Mouse (Mus musculus) heart, adult 8-10 months (tissue): ENCODE results near the gene Snrpb. TPM values are rescaled to one million over a fixed set of nuclear protein-coding genes. Genes with fewer than 3 reads are reported as not detected.
A peak's percentile ranks its signal among the peaks of the same experiment; 100 is the strongest.

Experiments used
- DNase-seq: peaks from one replicate; pipeline ENCODE4 v3.0.0; 2022; ENCODE audit warnings: low spot score
- total RNA-seq, 4 experiments: library from RNA; stranded (reverse); gene quantifications; 2 replicates each; pipeline ENCODE4 v1.2.4; 2022

The Snrpb gene
- total RNA-seq, result 100 to 1,000 TPM; 111 to 128 (median 122) TPM

DNA sequence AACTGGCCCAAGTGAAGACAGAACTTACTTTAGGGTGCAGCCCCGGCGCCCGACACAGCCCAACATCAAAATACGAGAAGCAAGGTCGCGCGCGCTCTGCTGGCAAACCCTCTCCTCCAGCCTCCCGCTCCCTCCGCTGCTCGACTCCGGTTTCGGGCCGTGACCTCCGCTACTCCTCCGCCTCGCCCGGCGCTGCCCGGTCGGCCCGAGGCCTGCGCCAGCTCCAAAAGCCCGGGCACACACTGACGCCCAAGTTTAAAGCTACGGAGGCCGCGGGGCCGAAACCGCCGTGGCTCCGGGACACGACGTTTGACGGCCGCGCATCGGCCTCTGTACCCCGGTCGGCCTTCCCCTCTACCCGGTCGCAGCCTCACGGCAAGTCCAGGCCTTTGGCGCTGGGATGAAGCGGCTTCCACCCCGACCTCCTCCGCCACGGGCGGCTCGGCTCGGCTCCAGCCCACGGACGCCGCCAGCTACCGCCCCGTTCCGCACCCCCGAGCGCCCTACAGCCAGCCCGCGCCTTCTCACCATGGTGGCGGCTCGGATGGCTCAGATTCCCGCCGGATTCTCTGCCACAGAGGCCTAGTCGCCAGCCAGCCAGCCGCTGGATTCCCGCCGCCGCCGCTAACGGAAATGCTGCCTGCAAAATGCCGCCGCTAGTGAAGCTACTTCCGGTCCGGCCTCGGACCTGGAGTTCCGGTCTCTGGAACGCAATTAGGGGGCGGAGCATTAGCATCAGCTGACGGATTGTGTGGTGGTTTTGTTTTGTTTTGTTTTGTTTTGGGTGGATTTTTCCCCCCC, at the start of gene Snrpb:
TSS of gene Snrpb (minus strand) at position 698 of the 801 bp plus-strand sequence.
- DNase-seq, result peak; percentile 92

DNA sequence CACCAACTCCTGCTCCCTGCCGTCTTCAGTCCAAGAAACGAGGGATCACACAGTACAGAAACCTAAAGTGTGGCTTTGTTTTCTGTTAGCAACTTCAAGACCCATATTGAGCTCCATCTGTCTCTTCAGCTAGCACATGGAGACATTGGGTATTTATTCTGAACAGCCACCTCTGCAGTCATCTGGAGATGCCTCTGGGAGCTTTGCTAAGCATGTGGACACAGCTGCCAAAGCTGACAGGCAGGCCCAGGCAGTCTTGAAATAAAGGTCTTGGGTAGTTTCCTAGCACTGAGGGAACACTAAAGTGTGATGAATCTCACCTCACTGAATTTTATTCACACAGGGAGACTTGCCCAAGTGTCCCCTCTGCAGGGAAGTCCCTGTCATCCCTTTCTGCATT, 32.4 kb upstream of the Snrpb start:
- DNase-seq, result no peak

DNA sequence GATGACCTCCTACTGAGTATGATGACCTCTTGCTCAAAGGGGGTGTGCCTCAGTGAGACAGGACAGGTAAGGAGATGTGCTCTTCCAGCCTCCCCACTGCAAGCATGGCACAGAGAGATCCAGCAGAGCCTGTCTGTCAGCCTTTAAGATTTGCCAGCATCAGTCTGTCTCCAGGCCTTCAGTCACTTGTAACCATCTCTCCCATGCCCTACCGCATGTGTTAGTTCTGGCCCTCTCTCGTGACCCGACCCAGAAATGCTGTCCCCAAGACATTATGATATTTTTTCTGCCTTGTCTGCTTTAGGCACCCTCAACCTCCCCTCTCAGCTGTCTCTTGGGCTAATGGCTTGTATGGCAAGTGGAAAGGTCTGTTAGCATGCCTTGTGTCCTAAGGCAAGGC, 30.4 kb upstream of the Snrpb start:
- DNase-seq, result no peak

DNA sequence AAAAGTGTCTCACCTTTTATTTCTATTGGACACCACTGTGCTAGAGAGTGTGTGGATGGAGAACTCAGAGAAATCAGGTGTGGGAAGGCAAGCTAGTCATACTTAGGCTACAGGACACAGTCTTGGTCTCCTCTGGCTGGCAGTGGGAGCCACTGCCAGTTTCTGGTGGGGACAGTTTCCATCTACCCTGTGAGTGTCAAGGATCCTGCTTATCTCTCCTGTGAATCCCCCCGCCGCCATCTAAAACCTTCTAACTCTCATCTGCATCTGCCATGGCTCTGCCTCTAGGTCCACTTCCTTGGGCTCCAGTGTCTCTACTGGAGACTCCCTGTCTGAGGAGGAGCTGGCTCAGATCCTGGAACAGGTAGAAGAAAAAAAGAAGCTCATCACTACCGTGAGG, 28.8 kb upstream of the Snrpb start:
- DNase-seq, result no peak

DNA sequence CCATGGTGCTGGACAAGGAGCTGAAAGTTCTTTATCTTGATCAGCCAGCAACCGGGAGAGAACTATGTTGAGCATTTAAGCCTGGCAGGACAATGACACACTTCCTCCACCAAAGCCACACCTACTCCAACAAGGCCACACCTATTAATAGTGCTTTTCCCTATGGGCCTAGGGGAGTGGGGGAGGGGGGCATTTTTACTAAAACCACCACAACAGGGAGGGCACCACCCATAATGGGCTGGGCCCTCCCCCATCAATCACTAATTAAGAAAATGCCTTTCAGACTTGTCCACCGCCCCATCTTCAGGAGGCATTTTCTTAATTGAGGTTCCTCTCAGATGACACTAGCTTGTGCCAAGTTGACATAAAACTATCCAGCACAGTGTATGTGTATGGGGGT, 28.2 kb upstream of the Snrpb start:
- no peak for DNase-seq

DNA sequence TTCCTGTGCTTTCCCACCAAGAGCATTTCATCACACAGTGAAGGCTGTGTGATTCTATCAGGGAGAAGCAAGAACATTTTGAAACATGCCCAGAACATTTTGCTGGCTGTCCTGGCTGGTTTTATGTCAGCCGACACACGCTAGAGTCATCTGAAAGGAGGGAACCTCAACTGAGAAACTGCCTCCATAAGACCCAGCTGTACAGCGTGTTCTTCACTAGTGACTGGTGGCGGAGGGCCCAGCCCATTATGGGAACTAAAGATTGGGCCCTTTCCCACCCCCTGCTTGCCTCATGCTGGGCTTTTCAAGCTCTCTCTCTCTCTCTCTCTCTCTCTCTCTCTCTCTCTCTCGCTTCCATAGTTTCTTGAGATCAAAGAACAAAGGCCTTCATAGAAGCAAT, 21.8 kb upstream of the Snrpb start:
- DNase-seq, result no peak

DNA sequence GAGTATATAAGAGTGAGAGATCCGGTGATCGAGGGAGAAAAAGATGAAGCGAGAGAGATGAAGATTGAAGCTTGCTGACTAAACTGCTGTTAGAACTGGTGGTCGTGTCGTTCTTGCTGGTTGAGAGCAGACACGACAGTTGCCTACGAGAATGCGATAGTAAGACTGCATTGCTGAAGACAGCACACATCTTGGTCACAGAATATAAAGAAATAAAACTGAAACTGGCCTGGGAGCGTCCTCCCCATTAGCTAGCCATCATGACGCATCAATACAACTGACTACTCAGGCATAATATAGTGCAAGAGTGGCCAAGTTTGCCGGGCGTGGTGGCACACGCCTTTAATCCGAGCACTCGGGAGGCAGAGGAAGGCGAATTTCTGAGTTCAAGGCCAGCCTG, 15.7 kb upstream of the Snrpb start, which contains the start of gene Tmc2:
TSS of gene Tmc2 (plus strand) at position 301 of the 400 bp plus-strand sequence.
- no peak for DNase-seq

DNA sequence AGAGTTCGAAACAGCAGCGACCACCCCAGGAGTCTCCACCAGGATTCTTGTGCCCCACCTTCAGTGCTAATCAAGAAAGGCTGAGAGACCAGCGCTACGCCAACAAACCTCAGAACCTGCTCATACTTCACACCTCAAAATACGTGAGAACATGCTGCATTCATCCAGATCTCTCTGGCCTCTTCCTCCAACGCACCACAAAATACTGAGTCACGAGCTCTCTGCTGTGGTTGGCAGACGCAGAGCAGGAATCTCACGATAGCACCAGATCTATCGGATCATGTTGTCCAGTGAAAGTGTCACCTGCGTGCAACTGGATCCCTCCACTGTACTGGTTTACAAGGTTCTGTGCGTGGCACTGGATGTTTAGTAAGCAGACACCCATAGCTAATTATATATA, 9.2 kb upstream of the Snrpb start:
- DNase-seq, result no peak

DNA sequence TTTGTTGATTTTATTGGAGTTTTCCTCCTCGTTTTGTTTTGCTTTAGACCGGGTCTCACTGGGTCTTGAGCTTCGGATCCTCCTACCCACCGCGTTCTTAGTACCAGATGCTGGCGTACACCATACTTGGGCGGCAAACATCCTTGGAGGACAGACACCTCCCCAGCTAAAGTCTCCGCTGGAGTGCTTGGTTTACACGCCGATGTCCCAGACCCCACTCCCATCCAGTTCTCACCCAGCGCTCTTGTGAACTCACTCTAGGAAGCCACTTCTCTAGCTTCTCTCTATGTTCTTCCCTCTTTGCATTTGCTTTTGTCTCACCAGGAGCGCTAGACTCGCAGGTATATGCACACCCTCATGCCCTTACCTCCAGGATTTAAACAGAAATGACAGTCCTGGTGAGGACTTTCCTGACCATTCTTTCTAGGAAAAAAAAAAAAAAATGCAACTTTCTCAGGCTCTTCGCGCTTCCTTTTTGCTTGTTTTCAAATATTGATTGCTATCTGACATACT, 360 bp upstream of the Snrpb start:
- DNase-seq, result no peak

DNA sequence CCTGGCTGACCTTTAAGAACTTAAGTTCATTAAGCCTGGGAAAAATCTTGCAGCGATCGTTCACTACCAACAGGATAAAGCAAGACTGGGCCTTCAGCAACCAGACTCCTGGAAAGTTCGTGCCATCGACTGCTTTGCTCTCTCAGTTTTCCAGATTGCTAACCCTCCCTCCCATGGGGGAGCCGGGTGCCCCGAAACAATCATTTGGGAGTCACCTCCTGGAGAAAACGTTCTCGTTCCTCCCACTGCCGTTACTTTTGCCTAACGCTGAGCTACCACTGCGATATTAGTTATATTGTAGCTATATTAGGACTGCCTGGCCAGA, 860 bp downstream of the Snrpb start:
- DNase-seq, result no peak

DNA sequence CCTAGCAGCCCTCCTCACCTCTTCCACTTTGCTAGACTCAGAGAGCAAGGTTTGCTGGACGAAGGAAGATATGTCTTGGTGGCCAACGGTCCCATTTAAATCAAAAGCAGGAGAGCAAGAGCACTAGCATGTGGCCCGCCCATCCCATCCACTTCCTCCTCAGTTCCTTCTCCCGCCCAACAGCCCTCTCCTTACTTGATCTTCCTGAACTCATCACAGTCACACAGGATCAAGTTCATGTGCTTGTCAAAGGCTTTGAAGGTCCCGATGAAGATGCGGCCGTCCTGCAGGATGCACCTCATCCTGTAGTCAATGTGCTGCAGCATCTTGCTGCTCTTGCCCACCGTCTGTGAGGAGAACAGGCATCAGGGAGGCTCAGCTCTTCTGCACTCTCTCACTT, 2.4 kb downstream of the Snrpb start:
- no peak for DNase-seq

DNA sequence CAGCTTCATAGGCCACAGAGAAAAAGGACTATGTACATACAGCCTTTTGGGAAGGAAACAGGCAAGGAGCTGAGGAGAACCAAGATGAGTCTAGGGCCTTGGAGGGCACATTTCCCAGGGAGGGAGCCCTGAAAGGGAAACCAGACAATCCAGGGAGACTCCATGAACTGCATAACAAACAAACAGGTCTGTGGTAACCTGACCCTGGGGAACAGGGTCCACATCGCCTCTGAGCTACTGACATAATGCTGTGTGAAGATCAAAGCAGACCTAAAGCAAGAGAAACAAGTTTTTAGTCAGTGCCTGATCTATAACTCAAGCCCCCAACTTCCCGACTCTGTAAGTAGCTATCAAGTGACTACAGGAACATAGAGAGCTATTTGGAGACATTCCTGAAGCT, 7.5 kb downstream of the Snrpb start:
- no peak for DNase-seq

DNA sequence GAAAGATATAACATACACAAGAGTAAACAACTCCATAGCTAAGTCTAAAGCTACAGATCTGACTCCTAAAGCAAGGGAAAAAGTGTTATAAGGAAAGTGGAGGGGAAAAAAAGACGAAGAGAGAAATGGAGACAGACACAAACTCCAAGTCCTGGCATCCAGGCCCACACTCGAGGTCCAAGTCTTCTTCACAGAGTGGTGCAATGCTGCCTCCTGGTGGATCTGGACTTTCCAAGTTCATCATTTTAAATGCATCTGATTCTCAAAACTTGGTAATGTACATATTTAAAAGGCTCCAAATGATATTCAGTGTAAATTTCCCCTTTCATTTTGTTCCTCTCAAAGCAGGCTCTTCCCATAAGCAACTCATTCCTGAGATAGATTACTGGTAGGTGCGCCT, 11.3 kb downstream of the Snrpb start:
- peak; percentile 31 for DNase-seq

DNA sequence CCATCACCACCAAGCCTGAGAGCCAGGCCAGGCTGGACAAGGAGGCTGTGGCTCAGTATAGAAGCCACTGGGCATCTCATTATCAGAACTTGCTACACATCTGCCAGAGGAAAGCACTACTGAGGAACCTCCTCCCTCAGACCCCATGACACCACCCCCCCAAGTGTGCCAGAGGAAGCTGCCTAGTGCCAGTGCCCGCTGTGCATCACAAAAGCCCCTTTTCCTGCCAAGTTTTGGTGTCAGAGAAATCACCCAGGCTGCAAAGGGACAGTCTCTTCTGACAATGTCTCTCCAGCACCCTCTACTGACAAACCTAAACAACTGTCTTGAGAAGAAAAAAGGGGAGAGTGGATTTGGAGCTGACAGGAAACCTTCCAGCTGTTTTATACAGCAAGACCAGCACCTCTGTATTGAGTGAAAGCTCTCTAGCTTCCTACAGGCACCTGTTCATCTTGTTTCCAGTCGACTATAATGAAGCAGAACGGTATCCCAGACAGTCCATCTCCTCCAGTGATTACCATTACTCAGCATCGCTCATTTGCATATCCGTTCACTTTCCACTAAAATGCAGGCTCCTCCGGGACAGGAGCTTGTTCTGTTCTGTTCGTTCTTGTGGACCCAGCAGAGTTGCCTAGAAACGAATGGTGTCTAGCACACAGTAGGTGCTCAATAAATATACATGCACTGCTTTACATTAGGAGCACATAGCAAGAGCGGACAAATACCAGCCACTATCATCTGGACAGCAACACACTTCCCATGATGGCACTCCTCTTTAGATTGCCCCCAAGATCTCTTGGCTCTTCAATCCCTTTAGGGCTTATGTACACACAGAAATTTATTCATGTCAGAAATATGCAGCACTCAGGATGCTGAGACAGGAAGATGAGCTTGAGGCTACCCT, 12.6 kb downstream of the Snrpb start:
- no peak for DNase-seq

DNA sequence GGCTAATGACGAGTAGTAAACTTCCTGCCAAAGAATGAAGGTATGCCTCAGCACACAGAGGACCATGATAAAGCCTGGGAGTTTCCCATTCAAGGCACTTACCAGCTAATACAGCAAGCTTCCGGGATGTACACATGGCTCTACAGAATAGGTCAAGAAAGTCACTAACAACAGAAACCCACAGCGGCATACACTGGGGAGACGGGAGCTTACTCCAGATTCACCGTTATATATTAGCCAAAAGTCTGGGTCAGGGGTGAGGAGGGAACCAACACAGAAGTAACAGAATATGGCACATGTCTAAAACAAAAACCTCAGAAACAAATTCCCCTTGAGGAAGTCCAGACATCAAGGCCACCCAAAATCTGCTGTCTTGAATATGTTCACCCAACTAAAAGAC, 16.5 kb downstream of the Snrpb start:
- DNase-seq, result no peak

DNA sequence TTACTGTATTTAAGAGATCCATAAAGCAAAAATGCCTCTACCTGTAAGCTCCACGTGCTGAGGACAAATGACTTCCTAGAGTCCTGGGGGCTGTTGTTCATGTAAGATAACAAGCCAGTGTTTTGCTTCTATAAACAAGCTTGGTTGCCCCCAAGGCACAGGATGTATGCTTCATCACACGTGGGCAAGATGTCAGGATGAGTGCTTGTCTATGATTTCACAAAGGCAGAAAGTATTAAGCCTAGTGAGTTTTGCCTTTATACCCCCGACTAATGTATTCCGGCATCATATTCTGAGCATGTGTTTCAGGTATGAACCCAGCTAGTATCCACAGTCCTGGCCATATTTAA, 21.1 kb downstream of the Snrpb start:
- no peak for DNase-seq

DNA sequence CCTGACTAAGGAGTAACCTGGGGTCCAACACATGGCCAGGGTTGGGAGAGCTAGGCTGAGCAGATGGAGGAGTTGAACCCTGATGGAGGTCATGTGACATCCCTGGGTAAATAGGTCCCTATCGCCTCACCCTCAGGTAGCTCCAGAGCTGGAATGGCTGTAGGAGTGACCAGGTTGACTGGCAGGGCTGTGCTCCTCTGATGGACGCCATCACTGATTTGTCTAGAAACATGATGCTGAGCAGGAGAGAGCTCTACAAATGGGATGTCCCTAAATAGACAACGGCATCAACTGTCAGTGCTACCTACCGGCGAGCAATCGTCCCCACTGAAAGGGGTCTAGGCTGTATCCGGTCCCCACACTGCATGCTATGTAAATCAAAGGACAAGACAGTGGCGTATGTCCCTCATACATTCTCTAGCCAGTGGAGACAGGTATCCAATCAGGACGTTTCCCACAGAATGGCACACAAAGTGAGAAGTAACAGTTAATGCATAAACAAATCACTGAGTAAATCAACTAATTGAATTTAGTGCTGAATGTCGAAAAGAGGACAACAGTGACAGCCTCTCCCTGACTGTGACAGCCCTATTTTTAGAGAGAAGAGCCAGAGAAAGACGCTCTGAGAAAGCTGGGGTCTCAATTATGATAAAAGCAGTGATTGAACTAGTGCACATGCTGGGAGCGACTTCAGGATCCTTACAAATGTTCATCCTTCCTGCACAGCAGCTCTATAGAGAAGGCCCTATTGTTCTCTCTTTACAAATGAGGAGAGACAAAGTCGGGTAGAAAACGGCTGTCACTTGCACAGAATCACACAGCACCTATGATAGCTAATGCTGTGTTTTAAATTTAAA, 21.7 kb downstream of the Snrpb start:
- no peak for DNase-seq

DNA sequence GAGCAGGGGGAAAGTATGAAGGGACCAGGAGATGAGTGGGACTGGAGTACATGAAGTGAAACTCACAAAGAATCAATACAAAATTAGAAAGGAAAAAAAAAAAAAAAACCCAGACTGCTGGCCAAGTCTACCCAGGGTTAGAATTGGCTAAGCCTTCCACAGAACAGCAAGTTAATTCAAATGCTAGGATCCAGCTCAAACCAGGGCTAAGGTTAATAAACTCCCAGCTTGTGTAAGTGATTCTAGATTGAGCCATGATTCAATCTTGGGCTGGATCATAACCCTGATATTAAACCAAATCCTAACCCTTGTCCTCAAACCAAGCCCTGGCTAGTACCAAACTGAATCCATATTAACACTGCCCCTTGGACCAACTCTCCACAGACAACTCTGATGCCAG, 23.4 kb downstream of the Snrpb start:
- DNase-seq, result no peak

DNA sequence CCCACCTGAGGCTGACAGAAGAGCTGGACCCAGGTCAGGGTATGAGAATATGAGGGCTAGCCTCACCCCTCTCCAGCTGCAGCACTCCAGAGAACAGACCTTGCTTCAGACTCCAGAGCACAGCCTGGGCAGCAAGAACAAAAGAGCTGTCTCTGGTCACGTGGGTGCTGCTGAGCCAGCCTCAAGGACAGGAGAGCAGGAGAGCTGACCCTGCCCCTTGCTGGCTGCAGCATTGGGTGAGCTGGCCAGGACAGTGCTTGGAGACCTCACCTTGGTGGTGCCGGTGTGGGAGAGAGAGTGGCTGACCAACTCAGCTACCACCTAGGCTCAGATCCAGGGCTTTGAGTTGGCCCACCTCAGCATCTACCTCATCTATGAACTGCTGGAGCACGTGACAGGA, 24.0 kb downstream of the Snrpb start:
- no peak for DNase-seq

DNA sequence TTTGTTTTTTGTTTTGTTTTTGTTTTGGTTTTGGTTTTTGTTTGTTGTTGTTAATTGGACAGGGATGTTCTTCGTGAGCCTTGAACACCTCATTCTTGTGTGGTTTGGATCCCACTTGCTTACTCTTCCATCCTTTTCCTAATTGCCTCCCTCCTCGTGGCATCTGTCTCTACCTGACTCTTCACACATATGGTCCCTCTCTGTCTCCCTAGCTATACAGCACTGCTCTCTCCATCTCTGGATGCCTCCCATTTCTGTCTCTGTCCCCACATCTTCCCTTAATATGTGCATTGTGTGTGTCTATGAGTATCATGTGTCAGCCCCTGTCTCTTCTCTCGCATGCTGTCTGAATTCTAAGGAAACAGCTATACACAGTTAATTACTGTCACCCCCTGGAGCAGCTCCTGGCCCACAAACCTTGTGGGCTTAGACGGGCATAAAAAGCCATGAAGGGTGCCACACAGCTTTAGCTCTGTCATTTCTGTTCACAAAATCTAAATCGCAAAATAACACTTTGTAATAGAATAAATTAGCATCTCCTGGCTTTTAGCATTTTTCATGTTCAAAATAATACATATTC, 33.0 kb downstream of the Snrpb start:
- DNase-seq, result no peak

DNA sequence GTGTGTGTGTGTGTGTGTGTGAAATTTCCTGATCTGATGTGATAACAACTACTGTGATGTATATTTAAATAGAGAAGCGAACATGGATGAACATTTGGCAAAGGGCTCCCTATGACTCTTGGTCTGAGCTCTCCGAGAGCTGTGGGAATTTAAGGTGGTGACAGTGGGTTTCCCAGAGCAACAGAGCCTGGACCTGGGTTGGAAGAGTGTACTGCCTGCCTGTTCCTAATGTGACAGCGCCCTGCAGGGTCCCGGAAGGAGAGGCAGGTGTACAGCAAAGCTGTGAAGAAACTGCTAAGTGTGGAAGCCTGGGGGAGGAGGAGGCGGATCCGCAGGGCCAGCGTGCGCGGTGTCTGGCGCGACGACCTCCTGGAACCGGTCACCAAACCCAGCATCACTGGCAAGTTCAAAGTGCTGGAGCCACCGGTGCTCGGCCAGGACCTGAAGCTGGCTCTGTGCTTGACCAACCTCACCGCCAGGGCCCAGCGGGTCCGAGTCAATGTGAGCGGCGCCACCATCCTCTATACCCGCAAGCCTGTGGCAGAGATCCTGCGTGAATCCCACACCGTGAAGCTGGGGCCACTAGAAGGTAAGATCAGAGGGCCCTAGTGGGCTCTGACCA, 34.4 kb downstream of the Snrpb start:
- no peak for DNase-seq
